Mouse (Mus musculus) common myeloid progenitor, adult 5-6 weeks (primary cell): ENCODE results near the gene Clic4. TPM values are rescaled to one million over a fixed set of nuclear protein-coding genes. Genes with fewer than 3 reads are reported as not detected.

Source experiments
- ATAC-seq: replicated peaks from 2 replicates; pipeline ENCODE4 v1.8.0; 2016; ENCODE audit warnings: low read depth, mild to moderate bottlenecking, moderate TSS enrichment, inconsistent platforms; ENCODE audit not compliant: poor library complexity, severe bottlenecking
- total RNA-seq: library from RNA; stranded (forward); fragments of 200-1000, 187-1606 nt; gene quantifications from 2 replicates; pipeline ENCODE4 v1.2.3, GENCODE M21; 2017

Clic4 gene
- total RNA-seq, result 79.0 and 80.4 TPM in 2 replicates

DNA sequence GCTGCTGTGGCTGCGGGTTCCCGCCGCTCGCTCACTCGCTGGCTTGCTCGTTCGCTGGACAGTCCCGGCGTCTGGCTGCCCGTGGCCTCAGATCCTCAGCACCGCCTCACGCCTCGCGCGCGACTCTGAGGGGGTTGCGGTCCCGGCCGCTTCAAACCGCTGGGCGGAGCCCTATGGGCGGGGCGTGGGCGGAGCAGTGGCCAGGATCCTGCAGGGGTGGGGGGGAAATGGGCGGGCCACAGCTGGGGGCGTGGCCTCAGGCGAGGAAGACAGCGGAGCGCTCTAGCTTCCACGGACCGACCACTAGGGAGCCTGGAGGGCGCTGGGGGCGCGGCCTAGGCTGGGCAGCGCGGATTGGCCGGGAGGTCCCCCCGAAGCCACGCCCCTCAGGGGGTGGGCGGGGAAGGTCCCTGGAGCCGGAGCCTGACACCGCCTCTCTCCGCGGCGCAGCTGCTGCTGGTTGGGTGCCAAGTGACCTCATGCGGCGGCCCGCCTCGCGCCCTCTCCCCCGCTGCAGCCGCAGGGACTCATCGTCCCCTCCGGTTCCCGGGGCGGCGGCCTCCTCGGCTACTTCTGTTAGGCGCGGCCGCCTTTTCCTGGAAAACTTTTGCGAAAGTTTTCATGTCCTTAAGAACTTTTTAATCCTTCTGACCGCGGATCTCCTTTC, at the start of gene Clic4:
Gene Clic4 (minus strand): TSS at position 175 of the 667 bp plus-strand sequence.
- peak; percentile 88 for ATAC-seq

DNA sequence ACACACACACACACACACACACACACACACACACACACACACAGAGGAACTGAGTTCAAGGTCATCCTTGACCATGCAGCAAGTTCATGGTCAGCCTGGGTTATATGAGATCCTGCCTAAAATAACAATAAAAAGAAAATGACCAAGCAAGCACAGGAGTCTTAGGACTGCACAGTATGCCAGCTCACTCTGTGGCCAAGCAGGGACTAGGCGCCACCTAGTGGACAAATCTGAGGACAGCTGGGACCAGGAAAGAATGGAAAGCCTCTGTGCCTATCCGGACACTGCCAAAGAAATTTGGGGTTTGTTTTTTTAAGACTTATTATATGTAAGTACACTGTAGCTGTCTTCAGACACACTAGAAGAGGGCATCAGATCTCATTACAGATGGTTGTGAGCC, 45.4 kb upstream of the Clic4 start:
- ATAC-seq, result peak; percentile 33; the same call in 1 of the 2 replicates

DNA sequence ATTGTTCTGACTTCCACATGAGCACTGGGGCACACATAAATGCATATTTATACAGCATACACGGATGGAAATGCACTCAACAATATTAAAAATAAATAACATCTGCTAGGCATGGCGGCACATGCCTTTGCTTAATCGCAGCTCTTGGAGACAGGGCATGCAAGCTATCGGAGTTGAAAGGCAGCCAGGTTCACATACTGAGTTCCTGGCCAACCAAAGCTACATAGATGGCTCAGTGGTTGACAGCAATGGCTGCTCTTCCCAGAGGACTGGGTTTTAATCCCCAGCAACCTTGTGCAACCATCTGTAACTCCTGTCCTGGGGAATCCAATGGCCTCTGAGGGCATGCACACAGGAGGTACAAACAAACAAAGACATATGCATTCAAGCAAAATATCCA, 44.9 kb upstream of the Clic4 start:
- no peak for ATAC-seq

DNA sequence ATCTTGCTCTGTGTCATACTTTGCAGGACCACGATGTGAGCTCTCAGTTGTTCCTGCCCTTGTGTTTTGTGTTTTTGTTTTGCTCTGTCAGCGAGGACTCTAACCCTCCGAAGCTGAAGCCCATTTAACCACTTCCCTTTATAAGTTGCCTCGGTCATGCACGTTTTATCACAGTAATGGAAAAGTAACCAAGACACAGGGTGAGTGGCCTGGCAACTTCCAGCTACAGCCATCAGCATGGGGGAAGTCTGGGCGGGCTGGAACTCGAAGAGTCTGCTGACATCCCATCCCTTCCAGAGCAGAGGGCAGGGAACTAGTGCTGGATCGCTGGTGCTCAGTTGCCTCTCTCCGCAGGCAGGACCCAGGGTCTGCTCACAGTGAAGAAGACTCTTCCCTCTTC, 42.7 kb upstream of the Clic4 start:
- no peak for ATAC-seq

DNA sequence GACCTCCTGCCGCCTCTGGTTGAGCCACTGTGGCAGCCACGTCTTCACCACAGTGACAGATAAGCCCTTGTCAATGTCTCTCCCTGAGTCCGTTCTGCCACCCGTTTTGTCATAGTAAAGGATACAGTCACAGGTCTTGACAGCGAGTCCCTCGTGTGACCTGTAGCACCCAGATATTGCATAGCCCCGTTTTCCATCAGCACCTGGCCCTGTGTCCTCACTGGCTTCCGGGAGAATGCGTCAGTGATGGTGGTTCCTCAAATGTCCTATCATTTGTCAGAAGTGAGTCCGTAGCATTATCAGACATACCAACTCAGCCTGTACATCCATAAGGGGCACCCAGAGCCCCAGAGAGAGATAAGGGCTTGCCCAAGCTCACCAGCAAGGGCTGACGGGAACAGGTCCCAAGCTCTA, 41.8 kb upstream of the Clic4 start:
- peak; percentile 33 for ATAC-seq

DNA sequence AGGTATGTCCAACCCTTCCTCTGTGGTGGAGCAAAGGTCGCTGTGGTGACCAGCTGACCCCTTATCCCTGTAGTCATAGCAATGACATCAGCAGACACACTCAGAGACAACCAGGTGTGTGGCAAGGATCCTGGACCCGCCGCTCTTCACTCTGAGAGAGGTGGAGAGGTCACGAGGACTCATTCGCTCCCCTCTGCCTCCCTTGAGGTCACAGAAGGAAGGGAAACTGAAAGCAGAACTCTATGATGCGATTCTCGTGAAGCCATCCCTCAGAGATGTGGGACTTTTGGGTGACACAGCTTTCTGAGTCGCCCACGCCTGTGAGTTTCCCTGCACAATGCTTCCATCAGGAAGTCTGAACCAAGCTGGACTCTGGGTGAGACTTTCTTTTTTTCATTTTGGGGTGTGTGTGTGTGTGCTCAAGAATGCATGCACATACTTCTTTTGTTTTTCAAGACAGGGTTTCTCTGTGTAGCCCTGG, 41.2 kb upstream of the Clic4 start:
- ATAC-seq, result peak; percentile 61

DNA sequence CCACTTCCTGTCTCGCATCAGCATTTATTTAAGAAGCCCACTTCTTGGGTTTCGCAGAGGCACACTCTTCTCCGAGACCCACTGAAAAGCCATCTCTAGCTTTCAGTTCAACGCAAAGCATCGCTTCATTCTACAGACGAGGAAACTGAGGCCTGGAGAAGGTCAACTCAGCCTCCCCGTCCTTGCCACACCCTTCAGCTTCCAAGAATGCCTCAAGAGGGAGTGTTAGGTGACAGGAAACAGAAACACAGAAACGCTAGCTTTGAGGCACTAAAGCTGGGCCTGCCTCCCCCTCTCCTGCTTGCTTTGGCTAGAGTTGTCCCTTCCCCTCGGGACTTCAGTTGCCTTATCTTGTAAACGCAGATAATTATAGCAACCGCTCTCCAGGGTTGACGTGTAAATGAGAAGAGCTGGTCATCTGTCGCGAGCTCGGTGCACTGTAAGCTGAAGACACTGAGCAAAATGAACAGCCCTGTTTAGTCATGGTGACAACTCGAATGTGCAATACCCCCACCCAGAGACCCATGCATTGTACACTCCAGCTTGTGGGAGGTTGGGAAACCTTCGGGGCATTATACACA, 40.6 kb upstream of the Clic4 start:
- peak; percentile 45 for ATAC-seq

DNA sequence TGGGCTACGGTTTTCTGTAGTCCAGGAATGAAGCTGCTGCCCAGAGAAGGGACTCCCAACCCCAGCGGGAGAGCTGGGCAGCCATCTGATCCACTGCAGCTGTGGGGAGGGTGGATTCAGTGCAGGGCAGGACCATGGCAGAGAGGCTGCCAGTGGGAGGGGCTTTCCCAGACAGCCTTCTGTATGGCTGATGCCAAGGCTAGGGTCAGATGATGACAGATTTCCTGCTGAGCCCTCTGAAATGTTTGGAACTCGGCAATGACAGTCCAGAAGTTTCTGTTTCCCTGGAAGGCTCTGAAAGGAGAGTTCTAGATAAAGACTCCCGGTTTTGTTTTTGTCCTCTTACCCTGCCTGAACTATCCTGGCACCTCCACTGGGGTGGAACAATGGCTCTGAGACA, 40.1 kb upstream of the Clic4 start:
- ATAC-seq, result 0 out of 2 replicates have a peak, but pooled peaks have one; percentile 13

DNA sequence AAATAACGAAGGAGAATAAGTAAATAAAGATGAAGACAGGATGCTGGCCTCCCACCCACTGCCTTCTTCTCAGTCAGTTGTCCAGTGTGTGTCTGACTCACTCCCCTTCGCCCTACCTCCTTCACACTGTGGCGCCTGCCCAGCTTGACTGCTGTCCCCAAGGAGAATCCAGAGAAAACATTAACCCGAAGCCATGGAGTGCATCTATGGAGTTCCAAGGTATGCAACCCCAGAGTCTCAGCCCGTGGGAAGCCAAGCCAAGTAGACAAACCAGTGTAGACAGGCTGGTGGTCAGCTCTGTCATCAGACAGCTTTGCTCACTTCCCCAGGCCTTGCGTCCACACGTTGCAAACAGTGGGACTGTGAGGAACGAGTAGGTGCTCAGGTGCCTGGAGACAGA, 37.8 kb upstream of the Clic4 start:
- no peak for ATAC-seq

DNA sequence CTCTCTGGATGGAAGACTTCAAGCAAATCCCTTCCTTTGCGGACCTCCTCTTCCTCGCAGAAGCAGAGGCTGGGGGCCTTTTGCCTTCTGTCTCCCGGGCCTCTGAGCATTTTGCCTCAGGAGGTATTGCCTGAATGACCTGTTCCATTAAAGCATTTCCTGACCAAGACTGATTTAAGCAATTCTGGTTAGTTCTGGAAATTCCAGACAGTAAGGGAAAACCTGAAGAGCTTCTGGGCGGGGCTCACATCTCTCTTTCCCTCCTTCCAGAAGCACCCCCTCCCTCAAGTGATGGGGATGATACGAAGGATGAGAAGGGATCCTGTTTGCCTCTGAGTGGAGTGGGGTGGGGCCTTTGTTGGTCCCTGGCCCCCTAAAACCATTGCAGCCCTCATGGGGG, 37.1 kb upstream of the Clic4 start:
- no peak for ATAC-seq

DNA sequence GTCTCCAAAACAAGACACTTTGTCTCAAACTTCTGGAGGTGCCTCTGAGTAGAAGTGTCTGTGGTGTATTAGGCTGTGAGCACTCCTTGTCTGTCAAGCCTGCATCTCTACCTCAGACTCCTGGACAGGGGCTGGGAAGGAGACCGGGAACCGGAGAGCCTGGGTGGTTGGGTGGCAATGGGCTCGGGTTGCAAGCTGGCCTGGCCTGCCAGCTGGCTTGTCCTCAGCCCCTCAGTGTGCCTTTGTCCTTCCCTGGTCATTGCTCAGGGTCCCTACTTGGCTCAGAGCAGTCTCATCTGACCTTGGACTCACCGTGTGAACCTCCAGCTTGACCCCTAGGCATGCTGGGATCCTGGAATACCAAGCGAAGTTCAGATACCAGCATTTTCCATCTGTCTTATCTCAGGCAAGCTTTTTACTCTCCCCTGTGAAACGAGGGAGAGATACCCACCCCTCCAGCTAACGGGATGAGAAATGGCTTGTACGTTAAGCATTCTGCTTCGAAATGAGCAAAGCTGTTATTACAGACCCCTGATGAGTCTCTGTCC, 36.6 kb upstream of the Clic4 start:
- no peak for ATAC-seq

DNA sequence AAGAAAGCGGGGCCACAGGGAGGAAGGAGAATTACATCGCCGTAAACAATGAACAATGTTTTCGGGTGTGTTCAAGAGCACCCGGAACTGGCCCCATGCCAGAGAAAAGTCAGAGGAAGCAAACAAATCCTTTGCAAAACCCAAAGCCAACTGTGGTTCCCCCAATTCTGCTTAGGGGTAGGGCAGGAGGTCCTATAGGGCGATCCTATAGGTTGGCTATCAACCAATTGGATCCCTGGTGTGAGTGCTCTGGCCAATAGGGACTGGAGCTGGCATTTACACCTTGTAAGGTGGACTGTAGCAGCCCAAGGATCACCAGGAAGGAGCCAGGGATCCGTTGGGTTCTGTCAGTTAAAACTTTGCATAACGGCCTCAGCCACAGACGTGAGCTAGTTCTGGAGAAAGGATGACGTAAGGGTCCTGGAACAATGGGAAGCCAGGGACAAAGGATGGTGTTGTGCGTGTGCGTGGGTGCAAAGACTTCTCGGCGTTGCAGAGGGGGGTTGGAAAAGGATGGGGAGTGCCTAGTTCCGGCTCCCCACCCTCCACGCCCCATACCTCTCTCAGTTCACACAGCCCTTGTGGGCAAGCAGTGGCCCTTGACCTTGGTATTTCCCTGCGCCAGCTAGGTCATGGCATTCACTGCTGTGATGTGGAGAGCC, 34.5 kb upstream of the Clic4 start:
- ATAC-seq, result 0 out of 2 replicates have a peak, but pooled peaks have one; percentile 11

DNA sequence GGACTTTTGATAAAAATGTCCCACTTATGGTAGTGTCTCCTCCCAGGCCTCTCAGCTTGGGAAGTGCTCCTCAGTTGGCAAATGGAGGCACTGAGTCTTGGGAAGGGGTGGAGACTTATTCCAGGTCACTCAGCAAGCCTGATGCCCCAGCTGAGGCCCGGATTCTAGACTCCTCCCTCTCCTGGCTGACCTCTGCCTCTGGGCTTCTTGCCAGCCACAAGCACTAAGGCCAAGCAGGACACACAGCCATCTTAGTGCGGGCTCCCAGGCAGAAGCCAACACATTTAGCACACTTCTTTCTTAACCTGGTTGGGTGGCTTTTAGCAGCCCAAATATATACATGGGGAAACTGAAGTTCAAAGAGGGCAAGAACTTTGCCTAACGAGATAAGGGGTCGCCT, 33.9 kb upstream of the Clic4 start:
- no peak for ATAC-seq

DNA sequence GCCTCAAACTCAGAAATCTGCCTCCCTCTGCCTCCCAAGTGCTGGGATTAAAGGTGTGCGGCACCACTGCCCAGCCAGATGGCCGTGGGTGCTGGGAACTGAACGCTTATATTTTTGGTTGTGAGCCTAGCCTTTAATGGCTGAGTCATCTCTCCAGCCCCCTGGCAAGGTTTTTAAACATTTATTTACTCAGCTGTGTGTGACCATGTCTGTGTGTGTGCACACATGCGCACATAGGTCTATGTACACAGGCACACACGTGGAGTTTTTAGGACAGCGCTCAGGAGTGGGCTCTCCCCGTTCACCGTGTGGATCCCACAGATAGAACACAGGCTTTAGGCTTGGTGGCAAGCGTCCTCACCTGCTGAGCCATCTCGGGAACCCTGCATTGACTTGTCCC, 29.6 kb upstream of the Clic4 start:
- ATAC-seq, result no peak

DNA sequence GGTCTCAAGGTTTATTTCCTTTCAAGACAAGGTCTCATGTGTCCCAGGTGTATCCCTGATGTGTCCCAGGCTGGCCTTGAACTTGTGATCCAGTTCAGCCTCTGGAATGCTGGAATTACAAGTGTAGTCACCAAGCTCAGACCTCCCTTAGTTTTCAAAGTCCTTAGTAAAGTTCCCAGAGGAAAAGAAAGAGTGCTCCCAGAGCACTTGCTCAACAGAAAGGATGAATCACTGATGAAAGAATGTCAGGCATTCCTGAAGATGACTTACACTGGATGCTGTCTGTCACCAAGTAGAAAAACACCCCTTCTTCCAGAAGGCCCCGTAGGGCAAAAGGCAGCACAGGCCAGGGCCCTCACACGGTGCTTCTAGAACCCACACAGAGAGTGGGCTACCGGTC, 28.6 kb upstream of the Clic4 start:
- no peak for ATAC-seq

DNA sequence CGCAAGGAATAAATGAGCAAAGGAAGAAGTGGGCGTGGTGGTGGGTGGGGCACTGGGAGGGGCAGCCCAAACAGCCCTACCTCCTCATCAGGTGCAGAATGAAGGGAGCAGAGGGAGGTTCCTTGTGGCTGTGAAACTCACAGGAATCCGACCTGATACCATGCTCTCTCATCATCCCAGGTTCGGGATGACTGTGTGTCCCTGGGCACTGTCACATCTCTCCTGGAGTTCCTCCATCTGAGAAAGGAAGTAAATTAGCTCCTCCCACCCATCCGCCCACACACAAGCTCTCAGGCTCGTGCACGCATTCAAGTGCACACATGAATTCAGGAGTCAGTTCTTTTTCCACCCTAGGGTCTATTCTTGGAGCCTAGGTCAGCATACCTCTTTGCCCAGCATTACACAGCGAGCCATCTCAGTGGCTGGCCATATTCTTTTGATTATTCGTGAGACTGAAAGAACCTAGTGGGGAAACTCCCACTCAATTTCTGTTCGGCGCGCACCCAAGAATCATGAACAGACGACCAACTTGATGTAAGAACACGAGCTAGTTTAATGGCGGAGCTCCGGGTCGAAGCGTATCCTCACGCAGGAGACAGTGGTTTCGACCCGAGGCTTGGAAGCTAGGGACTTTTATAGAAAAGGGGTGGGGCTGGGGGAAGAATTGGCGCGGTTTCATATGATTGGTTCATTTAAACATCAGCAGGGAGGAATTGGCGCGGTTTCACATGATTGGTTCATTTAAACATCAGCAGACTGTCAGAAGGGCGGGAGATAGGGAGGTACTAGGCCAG, 27.8 kb upstream of the Clic4 start:
- no peak for ATAC-seq

DNA sequence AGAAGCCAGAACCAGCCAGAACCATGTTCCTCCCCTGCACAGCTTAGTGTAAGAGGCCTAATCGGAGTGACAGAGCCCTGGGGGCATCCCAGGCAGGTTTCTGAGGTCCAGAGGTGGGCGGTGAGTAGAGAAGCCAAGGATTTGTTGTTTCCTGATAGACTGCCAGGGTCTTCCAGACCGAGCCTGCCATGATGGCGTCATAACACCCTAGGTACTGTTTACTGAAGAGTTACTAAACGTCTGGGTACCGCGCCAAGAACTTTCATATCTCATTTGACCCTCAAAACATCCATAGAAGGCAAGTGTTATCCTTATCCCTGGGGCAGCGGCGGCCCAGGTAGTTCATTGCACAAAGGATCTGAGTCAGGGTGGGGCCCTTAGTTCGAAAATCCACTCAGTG, 26.1 kb upstream of the Clic4 start:
- no peak for ATAC-seq

DNA sequence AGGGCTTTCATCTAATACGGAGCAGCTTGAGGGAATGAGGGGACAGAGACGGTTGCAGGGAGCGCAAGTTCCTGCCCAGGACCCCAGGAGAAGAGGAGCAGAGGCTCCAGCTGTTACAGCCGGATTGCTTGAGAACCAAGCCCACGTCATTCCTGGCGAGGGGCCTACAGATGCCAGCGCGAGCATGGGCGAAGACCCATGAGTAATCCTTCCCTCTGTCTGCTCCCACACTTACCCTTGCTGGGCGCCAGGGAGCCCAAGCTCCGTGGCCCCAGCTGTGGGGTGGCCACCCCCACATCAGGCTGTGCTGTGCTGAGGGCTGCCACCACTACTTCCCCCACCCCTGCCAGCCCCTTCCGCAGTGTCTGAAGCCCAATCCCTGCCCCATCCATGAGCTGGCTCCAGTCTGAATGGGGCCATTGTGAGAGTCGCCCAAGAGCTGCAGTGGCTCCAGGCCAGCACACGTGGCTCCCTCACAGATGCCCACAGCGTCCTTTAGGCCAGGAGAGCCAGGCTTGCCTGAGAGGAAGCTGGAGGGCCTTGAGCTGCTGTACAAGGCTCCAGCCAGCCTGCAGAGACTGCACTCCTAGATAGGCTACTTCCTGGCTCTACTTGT, 25.4 kb upstream of the Clic4 start:
- peak; percentile 45; the same call in 1 of the 2 replicates for ATAC-seq

DNA sequence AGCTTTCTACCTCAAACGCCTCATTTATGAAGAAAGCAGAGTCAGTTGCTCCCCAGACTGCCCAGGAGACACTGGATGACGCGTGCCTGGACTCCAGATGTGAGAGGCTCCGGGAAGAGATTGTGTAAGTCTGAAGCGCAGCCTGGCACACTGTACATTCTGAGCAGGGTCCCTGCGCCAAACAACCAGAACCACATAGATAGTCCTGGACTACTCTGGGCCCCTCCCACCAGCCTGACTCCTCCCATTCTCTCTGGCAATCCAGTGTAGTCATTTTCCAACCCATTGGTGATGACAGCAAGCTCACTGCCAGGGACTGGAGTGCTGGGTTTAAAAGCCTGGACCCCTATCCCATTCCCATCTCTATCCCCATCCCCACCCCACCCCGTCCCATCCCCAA, 24.5 kb upstream of the Clic4 start:
- no peak for ATAC-seq

DNA sequence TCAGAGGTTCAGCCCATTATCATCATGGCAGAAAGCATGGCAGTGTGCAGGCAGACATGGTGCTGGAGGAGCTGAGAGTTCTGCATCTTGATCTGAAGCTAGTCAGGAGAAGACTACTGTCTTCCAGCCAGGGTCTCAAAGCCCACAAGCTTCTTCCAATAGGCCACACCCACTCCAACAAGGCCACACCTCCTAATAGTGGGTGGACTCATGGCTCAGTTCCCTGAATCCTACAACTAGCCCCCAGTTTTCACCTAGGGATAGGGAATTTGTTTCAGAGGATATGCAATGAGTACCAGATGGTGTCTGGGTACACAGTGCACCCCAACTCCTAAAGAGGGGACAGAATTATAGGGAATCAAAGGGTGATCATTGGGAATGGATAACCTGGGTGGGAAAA, 24.0 kb upstream of the Clic4 start:
- ATAC-seq, result no peak
